ENCODE assay signal across 8 mouse cellular contexts in genomic region chr8:120800308-120800865, GRCm38 (mm10).
DNase-seq lines count a peak whose midpoint lies in the region; ATAC-seq lines count a peak whose summit lies in the region.

No protein-coding gene starts in this region.

- no peak overlapping the region for H3K27ac ChIP-seq in embryonic facial prominence, embryonic 14.5 days (replicated peaks; ENCODE audit: low read depth, low read length)
- H3K27ac ChIP-seq in hindbrain, embryonic 13.5 days, result no peak overlapping the region

- no peak for ATAC-seq in embryonic facial prominence, embryonic 14.5 days (ENCODE audit: low read depth)
- ATAC-seq in hindbrain, embryonic 13.5 days (ENCODE audit: low FRiP score), result 0 out of 2 replicates have a peak, but pooled peaks have one; percentile 32

- peak; percentile 15 to 41 for DNase-seq in cerebellum, adult 18-20 months
- DNase-seq in cerebellum, adult 9-10 months, result no peak
- peak; percentile 17 for DNase-seq in T-cell, adult 2 months (ENCODE audit: low spot score)
- DNase-seq in embryonic facial prominence, embryonic 14.5 days (ENCODE audit: low spot score), result no peak
- DNase-seq in layer of hippocampus, postnatal 36 days, result peak; percentile 42 to 47
- peak; percentile 69 for DNase-seq in mesoderm, embryonic 11.5 days (ENCODE audit: low read depth, low spot score)
- DNase-seq in spleen, postnatal 10 days (ENCODE audit: low spot score in 2 of 2), result peak; percentile 39 to 62

- H3K36me3 ChIP-seq in embryonic facial prominence, embryonic 14.5 days (ENCODE audit: control insufficient read depth, insufficient read depth, low read length), result no peaks in the 10 kb centered on the region
- H3K36me3 ChIP-seq in hindbrain, embryonic 13.5 days, result no peaks in the 10 kb centered on the region

- H3K27me3 ChIP-seq in embryonic facial prominence, embryonic 14.5 days (replicated peaks; ENCODE audit: control insufficient read depth, insufficient read depth, low read length), result peaks cover 6% of the 10 kb centered on the region; the same call in 1 of the 2 replicates
- H3K27me3 ChIP-seq in hindbrain, embryonic 13.5 days, result peaks cover 44% of the 10 kb centered on the region

- peak overlapping the region; percentile 27; the same call in 1 of the 2 replicates for H3K9ac ChIP-seq in embryonic facial prominence, embryonic 14.5 days (ENCODE audit: low read depth, low read length)
- peak overlapping the region; percentile 53; the same call in 1 of the 2 replicates for H3K9ac ChIP-seq in hindbrain, embryonic 13.5 days

- WGBS in embryonic facial prominence, embryonic 14.5 days, result 5% methylated on average over 17 of the region's 17 CpGs
- WGBS in hindbrain, embryonic 13.5 days, result 4% methylated on average over 17 of the region's 17 CpGs

- H3K4me2 ChIP-seq in embryonic facial prominence, embryonic 14.5 days (ENCODE audit: low read depth, low read length), result peak overlapping the region; percentile 40
- H3K4me2 ChIP-seq in hindbrain, embryonic 13.5 days, result peak overlapping the region; percentile 43

- H3K9me3 ChIP-seq in embryonic facial prominence, embryonic 14.5 days (ENCODE audit: control insufficient read depth, low read length), result no peaks in the 10 kb centered on the region
- no peaks in the 10 kb centered on the region for H3K9me3 ChIP-seq in hindbrain, embryonic 13.5 days

- H3K4me1 ChIP-seq in embryonic facial prominence, embryonic 14.5 days (ENCODE audit: control insufficient read depth, insufficient read depth, low read length), result no peaks in the 10 kb centered on the region
- peaks cover 6% of the 10 kb centered on the region; the same call in 1 of the 2 replicates for H3K4me1 ChIP-seq in hindbrain, embryonic 13.5 days (replicated peaks)

- H3K4me3 ChIP-seq in embryonic facial prominence, embryonic 14.5 days (ENCODE audit: low read depth, low read length), result no peak overlapping the region
- 0 out of 2 replicates have a peak overlapping the region, but pooled peaks have one; percentile 9 for H3K4me3 ChIP-seq in hindbrain, embryonic 13.5 days

Comparison
In these comparisons a context has a peak if more than half of its experiments do, and no peak if none do; other contexts are left out.
1. DNase-seq: peak in cerebellum, adult 18-20 months (2 of 2), T-cell, adult 2 months (single experiment), layer of hippocampus, postnatal 36 days (2 of 2), mesoderm, embryonic 11.5 days (single experiment) and spleen, postnatal 10 days (2 of 2); none in cerebellum, adult 9-10 months (single experiment) and embryonic facial prominence, embryonic 14.5 days (single experiment).